Mouse (Mus musculus): Measurements from ENCODE around the gene Gm10354. TPM values are rescaled to one million over a fixed set of nuclear protein-coding genes. Genes with fewer than 3 reads are reported as not detected.
"Not testable (repeated sequence)": the region's sequence is repeated elsewhere in the genome, so short reads cannot be mapped to it uniquely, and the experiment has no call there.

Gm10354 gene
- total RNA-seq, 2 experiments from 2014 or later = not detected

DNA sequence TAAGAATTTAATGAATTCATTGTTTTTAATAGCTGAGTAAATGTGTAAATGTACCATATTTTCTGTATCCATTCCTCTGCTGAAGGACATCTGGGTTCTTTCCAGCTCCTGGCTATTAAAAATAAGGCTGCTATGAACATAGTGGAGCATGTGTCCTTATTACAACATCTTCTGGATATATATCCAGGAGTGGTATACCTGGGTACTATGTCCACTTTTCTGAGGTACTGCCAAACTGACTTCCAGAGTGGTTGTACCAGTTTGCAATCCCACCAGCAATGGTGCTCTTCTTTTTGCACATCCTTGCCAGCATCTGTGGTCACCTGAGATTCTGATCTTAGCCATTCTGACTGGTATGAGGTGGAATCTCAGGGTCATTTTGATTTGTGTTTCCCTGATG is 25.1 kb downstream of the Gm10354 start:
- DNase-seq = not testable (repeated sequence)

GRCm38 (mm10) chr5:14952749-14953148 is 26.0 kb downstream of the Gm10354 start:
- DNase-seq = not testable (repeated sequence)

- DNase-seq = not testable (repeated sequence)
These were observed 26.9 kb downstream of the Gm10354 start for GRCm38 (mm10) chr5:14951822-14952221.

DNA sequence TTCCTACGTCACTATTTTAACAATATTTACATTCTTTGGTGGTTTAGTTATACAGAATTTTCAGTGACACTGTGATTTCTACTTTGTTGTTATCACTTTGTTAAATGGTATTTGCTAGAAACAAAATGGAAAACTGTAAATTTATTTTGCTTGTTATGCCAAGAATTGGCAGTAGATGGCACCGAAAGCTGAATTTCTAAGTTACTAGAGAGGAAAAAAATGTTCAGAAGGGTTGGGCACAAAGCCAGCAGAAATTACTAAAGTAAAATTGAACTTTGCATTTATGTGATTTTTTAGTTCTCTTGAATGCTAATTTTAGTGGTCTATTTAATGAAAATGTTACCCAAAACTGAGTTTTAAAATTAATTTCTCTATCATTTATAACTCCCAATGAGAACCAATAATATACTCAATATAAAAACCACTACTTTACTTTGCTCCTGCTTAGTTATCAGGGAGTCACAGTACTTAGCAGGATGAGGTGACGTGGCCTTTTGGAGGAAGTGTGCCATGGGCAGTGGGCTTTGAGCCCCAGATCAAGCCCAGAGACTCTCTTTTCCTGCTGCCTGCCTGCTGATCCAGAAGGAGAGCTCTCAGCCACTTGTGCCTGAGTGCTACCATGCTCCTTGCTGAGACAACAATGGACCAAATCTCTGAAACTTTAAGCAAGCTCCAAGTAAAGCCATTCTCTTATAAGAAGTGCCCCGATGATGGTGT is 31.1 kb downstream of the Gm10354 start:
- DNase-seq = peak; percentile 12

DNA sequence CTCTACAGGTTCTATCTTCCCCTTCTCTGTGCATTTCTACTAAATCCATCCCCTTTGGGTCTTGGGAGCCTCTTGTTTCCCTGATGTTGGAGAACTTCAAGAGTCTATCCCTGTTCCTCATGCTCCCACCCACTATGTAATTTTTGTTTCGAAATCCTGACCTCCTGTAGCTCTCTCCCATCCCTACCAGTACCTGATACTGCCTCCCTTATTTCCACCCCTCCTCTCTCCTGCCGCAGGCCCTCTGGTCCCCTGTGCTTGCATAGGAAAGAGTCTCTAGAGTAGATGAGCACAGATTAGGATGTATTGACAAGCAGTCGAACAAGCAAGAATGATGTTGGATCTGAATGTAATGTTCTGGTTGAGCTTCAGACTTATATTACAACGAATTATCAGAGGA is 33.2 kb downstream of the Gm10354 start:
- not testable (repeated sequence) for DNase-seq

DNA sequence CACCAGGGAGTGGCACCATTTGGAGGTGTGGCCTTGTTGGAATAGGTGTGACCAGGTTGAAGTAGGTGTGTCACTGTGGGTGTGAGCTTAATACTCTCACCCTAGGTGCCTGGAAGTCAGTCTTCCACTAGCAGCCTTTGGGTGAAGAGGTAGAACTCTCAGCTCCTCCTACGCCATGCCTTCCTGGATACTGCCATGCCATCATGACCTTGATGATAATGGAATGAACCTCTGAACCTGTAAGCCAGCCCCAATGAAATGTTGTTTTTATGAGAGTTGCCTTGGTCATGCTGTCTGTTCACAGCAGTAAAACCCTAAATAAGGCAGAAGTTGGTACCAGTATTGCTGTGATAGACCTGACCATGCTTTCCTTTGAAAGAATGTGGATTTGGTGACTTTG is 37.7 kb downstream of the Gm10354 start:
- DNase-seq = not testable (repeated sequence)

DNA sequence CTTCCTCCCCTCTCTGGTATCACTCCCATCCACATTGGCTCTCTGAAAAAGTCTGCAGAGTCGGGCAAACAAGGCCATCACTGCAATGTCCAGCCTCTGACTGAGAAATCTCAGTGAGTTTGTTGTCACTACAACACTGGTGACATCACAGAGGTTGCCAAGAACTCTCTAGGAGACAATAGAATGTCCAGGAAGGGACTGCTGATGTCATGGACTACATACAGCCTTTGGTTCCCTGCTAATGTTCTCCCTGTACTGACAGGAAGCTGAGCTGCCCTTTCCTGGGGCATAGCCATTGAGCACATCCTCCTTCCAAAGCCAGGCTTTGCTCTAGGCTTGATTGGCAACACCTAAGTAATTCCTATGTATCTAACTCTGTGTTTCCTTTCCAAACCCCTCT is 40.4 kb downstream of the Gm10354 start, which contains the start of gene Speer4e:
TSS of gene Speer4e (minus strand) at position 101 of the 400 bp plus-strand sequence.
- not testable (repeated sequence) for DNase-seq

DNA sequence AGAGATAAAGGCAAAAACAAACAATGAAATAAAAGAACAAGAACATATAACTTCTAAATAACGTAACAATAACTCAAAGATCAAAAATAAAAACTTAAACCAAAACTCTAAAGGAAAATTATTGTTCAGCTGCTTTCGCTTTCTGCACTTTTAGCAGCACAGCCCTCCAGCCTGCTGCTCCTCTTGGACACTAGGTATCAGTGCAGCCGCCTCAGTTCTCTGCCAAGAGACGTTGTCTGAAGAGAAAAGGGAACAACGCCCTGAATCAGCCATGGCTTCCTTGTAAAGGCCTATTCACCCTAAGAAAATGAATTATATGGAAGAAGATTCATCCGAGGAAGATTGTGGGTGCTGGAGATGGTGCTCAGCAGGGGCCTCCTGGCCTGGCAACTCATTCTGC is 45.0 kb downstream of the Gm10354 start:
- DNase-seq = not testable (repeated sequence)

- peak; percentile 7 for DNase-seq
These were observed 51.7 kb downstream of the Gm10354 start for GRCm38 (mm10) chr5:14927047-14927446.

Other genes starting within 250 kb of the Gm10354 start
- gene Gm9758, start 64.0 kb downstream of the Gm10354 start, total RNA-seq (2021) = not detected
- gene Speer4e, start 40.5 kb downstream of the Gm10354 start, total RNA-seq (2021) = not detected
- not detected for gene Gm17019, start 54.1 kb upstream of the Gm10354 start, total RNA-seq (2021)